Mouse (Mus musculus) forelimb bud, embryonic 11.5 days (tissue): Measurements from ENCODE around the gene Lasp1.
"Not testable (repeated sequence)": the region's sequence is repeated elsewhere in the genome, so short reads cannot be mapped to it uniquely, and the experiment has no call there.

Experiments used
- DNase-seq: peaks from one replicate; pipeline ENCODE4 v3.0.0-alpha.2; 2012; ENCODE audit warnings: low read depth, low spot score

The Lasp1 gene

GRCm38 (mm10) chr11:97827654-97828053, 28.9 kb downstream of the Lasp1 start:
- DNase-seq, result no peak

GRCm38 (mm10) chr11:97829365-97829764, 30.6 kb downstream of the Lasp1 start:
- DNase-seq, result no peak

GRCm38 (mm10) chr11:97829913-97830476, 31.2 kb downstream of the Lasp1 start:
- no peak for DNase-seq

- no peak for DNase-seq
Observed at GRCm38 (mm10) chr11:97830501-97830900, 31.7 kb downstream of the Lasp1 start.

GRCm38 (mm10) chr11:97832001-97832400, 33.2 kb downstream of the Lasp1 start:
- no peak for DNase-seq

GRCm38 (mm10) chr11:97833352-97833751, 34.6 kb downstream of the Lasp1 start:
- DNase-seq, result no peak

- DNase-seq, result no peak
Observed at GRCm38 (mm10) chr11:97836541-97836940, 37.7 kb downstream of the Lasp1 start.

GRCm38 (mm10) chr11:97837051-97837450, 38.3 kb downstream of the Lasp1 start:
- not testable (repeated sequence) for DNase-seq

- no peak for DNase-seq
Observed at GRCm38 (mm10) chr11:97837641-97838149, 38.9 kb downstream of the Lasp1 start.

- DNase-seq, result no peak
Observed at GRCm38 (mm10) chr11:97838779-97839440, 40.1 kb downstream of the Lasp1 start.

GRCm38 (mm10) chr11:97839441-97840134, 40.8 kb downstream of the Lasp1 start:
- no peak for DNase-seq

GRCm38 (mm10) chr11:97840135-97840490, 41.3 kb downstream of the Lasp1 start:
- no peak for DNase-seq

GRCm38 (mm10) chr11:97840539-97840954, 41.7 kb downstream of the Lasp1 start, which contains the start of gene B230217C12Rik:
TSS of gene B230217C12Rik (plus strand) at chr11:97840780.
- DNase-seq, result peak; percentile 70

- DNase-seq, result peak; percentile 90
Observed at GRCm38 (mm10) chr11:97840991-97841661, 42.3 kb downstream of the Lasp1 start.

GRCm38 (mm10) chr11:97842001-97842400, 43.2 kb downstream of the Lasp1 start:
- DNase-seq, result no peak

GRCm38 (mm10) chr11:97850367-97850766, 51.6 kb downstream of the Lasp1 start:
- peak; percentile 14 for DNase-seq

GRCm38 (mm10) chr11:97851601-97852000, 52.8 kb downstream of the Lasp1 start:
- DNase-seq, result no peak

GRCm38 (mm10) chr11:97855473-97855872, 56.7 kb downstream of the Lasp1 start:
- no peak for DNase-seq

GRCm38 (mm10) chr11:97862148-97862547, 63.3 kb downstream of the Lasp1 start:
- no peak for DNase-seq

- no peak for DNase-seq
Observed at GRCm38 (mm10) chr11:97865421-97865820, 66.6 kb downstream of the Lasp1 start.

GRCm38 (mm10) chr11:97866091-97866888, 67.5 kb downstream of the Lasp1 start:
- no peak for DNase-seq
